Mouse (Mus musculus): ENCODE measurements around the gene Mfap3. TPM values are rescaled to one million over a fixed set of nuclear protein-coding genes. Genes with fewer than 3 reads are reported as not detected.

Gene Mfap3
- polyA plus RNA-seq, 1 experiment from 2014 or later: 12.4 TPM

GRCm38 (mm10) chr11:57497701-57498100 lies 20.8 kb upstream of the Mfap3 start:
- 72% methylated on average over 3 of the region's 3 CpGs for WGBS (ENCODE audit: insufficient replicate concordance)
- ATAC-seq (ENCODE audit: low read depth): no peak
- no peak overlapping the region for H3K4me3 ChIP-seq (ENCODE audit: low read depth, low read length)
- H3K27ac ChIP-seq (ENCODE audit: low read length): no peak overlapping the region
- H3K9me3 ChIP-seq (replicated peaks; ENCODE audit: control insufficient read depth, low read length): no peaks in the 10 kb centered on the region
- peaks cover 9% of the 10 kb centered on the region for H3K36me3 ChIP-seq (ENCODE audit: control insufficient read depth, insufficient read depth)
- H3K9ac ChIP-seq (ENCODE audit: low read depth, low read length): no peak overlapping the region
- H3K4me2 ChIP-seq (ENCODE audit: low read depth, low read length): no peak overlapping the region
- peaks cover 2% of the 10 kb centered on the region; the same call in 1 of the 2 replicates for H3K4me1 ChIP-seq (ENCODE audit: control insufficient read depth, low read depth, low read length)
- no peaks in the 10 kb centered on the region for H3K27me3 ChIP-seq (ENCODE audit: control insufficient read depth, insufficient read depth, low read depth, low read length)

GRCm38 (mm10) chr11:57498215-57498614 lies 20.2 kb upstream of the Mfap3 start:
- no peaks in the 10 kb centered on the region for H3K27me3 ChIP-seq (ENCODE audit: control insufficient read depth, insufficient read depth, low read depth, low read length)
- peaks cover 9% of the 10 kb centered on the region for H3K36me3 ChIP-seq (ENCODE audit: control insufficient read depth, insufficient read depth)
- no peak overlapping the region for H3K27ac ChIP-seq (ENCODE audit: low read length)
- no peak overlapping the region for H3K4me3 ChIP-seq (ENCODE audit: low read depth, low read length)
- WGBS (ENCODE audit: insufficient replicate concordance): 82% methylated on average over 5 of the region's 5 CpGs
- H3K9ac ChIP-seq (ENCODE audit: low read depth, low read length): no peak overlapping the region
- H3K4me2 ChIP-seq (ENCODE audit: low read depth, low read length): no peak overlapping the region
- H3K4me1 ChIP-seq (ENCODE audit: control insufficient read depth, low read depth, low read length): peaks cover 2% of the 10 kb centered on the region; the same call in 1 of the 2 replicates
- H3K9me3 ChIP-seq (replicated peaks; ENCODE audit: control insufficient read depth, low read length): no peaks in the 10 kb centered on the region
- ATAC-seq (ENCODE audit: low read depth): no peak

- no peaks in the 10 kb centered on the region for H3K9me3 ChIP-seq (replicated peaks; ENCODE audit: control insufficient read depth, low read length)
- no peaks in the 10 kb centered on the region for H3K27me3 ChIP-seq (ENCODE audit: control insufficient read depth, insufficient read depth, low read depth, low read length)
- no peak overlapping the region for H3K27ac ChIP-seq (ENCODE audit: low read length)
- no peak overlapping the region for H3K4me2 ChIP-seq (ENCODE audit: low read depth, low read length)
- no peak for ATAC-seq (ENCODE audit: low read depth)
- H3K4me3 ChIP-seq (ENCODE audit: low read depth, low read length): no peak overlapping the region
- H3K4me1 ChIP-seq (ENCODE audit: control insufficient read depth, low read depth, low read length): peaks cover 2% of the 10 kb centered on the region; the same call in 1 of the 2 replicates
- WGBS (ENCODE audit: insufficient replicate concordance): 85% methylated on average over 5 of the region's 5 CpGs
- no peak overlapping the region for H3K9ac ChIP-seq (ENCODE audit: low read depth, low read length)
- peaks cover 10% of the 10 kb centered on the region for H3K36me3 ChIP-seq (ENCODE audit: control insufficient read depth, insufficient read depth)
These were observed 15.3 kb upstream of the Mfap3 start for GRCm38 (mm10) chr11:57503155-57503554.

- H3K27ac ChIP-seq (ENCODE audit: low read length): no peak overlapping the region
- no peak overlapping the region for H3K4me3 ChIP-seq (ENCODE audit: low read depth, low read length)
- no peaks in the 10 kb centered on the region for H3K4me1 ChIP-seq (ENCODE audit: control insufficient read depth, low read depth, low read length)
- no peak overlapping the region for H3K9ac ChIP-seq (ENCODE audit: low read depth, low read length)
- H3K9me3 ChIP-seq (replicated peaks; ENCODE audit: control insufficient read depth, low read length): no peaks in the 10 kb centered on the region
- no peak overlapping the region for H3K4me2 ChIP-seq (ENCODE audit: low read depth, low read length)
- H3K27me3 ChIP-seq (ENCODE audit: control insufficient read depth, insufficient read depth, low read depth, low read length): no peaks in the 10 kb centered on the region
- no peak for ATAC-seq (ENCODE audit: low read depth)
- WGBS (ENCODE audit: insufficient replicate concordance): 76% methylated on average over 6 of the region's 6 CpGs
- peaks cover 11% of the 10 kb centered on the region for H3K36me3 ChIP-seq (ENCODE audit: control insufficient read depth, insufficient read depth)
These were observed 11.6 kb upstream of the Mfap3 start for GRCm38 (mm10) chr11:57506899-57507298.

GRCm38 (mm10) chr11:57515218-57515617 lies 3.2 kb upstream of the Mfap3 start:
- H3K9me3 ChIP-seq (replicated peaks; ENCODE audit: control insufficient read depth, low read length): no peaks in the 10 kb centered on the region
- WGBS (ENCODE audit: insufficient replicate concordance): 78% methylated on average over 5 of the region's 5 CpGs

GRCm38 (mm10) chr11:57516946-57517441 lies 1.5 kb upstream of the Mfap3 start:
- H3K4me3 ChIP-seq (ENCODE audit: low read depth, low read length): no peak overlapping the region
- H3K4me1 ChIP-seq (ENCODE audit: control insufficient read depth, low read depth, low read length): peaks cover 10% of the 10 kb centered on the region
- no peak for ATAC-seq (ENCODE audit: low read depth)
- H3K4me2 ChIP-seq (ENCODE audit: low read depth, low read length): no peak overlapping the region
- H3K27me3 ChIP-seq (ENCODE audit: control insufficient read depth, insufficient read depth, low read depth, low read length): no peaks in the 10 kb centered on the region
- no peaks in the 10 kb centered on the region for H3K9me3 ChIP-seq (replicated peaks; ENCODE audit: control insufficient read depth, low read length)
- H3K27ac ChIP-seq (ENCODE audit: low read length): no peak overlapping the region
- H3K9ac ChIP-seq (ENCODE audit: low read depth, low read length): no peak overlapping the region
- peaks cover 7% of the 10 kb centered on the region for H3K36me3 ChIP-seq (ENCODE audit: control insufficient read depth, insufficient read depth)
- 54% methylated on average over 5 of the region's 5 CpGs for WGBS (ENCODE audit: insufficient replicate concordance)

More at GRCm38 (mm10) chr11:57515218-57515617, 3.2 kb upstream of the Mfap3 start:
- Histone ChIP-seq H3K4me3 (ENCODE audit: low read depth, low read length) (no peak overlapping the region), H3K36me3 (ENCODE audit: control insufficient read depth, insufficient read depth) (peaks cover 7% of the 10 kb centered on the region), H3K27me3 (ENCODE audit: control insufficient read depth, insufficient read depth, low read depth, low read length) (no peaks in the 10 kb centered on the region), H3K9ac (ENCODE audit: low read depth, low read length) (no peak overlapping the region), H3K4me2 (ENCODE audit: low read depth, low read length) (no peak overlapping the region), H3K4me1 (ENCODE audit: control insufficient read depth, low read depth, low read length) (peaks cover 10% of the 10 kb centered on the region), H3K27ac (ENCODE audit: low read length) (no peak overlapping the region)
- no peak for ATAC-seq (ENCODE audit: low read depth)

- H3K4me3 ChIP-seq (ENCODE audit: low read depth, low read length): peak overlapping the region; percentile 89
- WGBS (ENCODE audit: insufficient replicate concordance): 0% methylated on average over 15 of the region's 16 CpGs
- peak overlapping the region; percentile 75 for H3K27ac ChIP-seq (ENCODE audit: low read length)
These were observed 286 bp downstream of the Mfap3 start for GRCm38 (mm10) chr11:57518751-57519148.

GRCm38 (mm10) chr11:57519304-57519703 lies 840 bp downstream of the Mfap3 start:
- ATAC-seq (ENCODE audit: low read depth): no peak
- Histone ChIP-seq H3K9me3 (replicated peaks; ENCODE audit: control insufficient read depth, low read length) (no peaks in the 10 kb centered on the region), H3K4me1 (ENCODE audit: control insufficient read depth, low read depth, low read length) (peaks cover 10% of the 10 kb centered on the region), H3K4me3 (ENCODE audit: low read depth, low read length) (peak overlapping the region; percentile 89), H3K27me3 (ENCODE audit: control insufficient read depth, insufficient read depth, low read depth, low read length) (no peaks in the 10 kb centered on the region), H3K9ac (ENCODE audit: low read depth, low read length) (peak overlapping the region; percentile 88), H3K36me3 (ENCODE audit: control insufficient read depth, insufficient read depth) (no peaks in the 10 kb centered on the region), H3K4me2 (ENCODE audit: low read depth, low read length) (peak overlapping the region; percentile 65), H3K27ac (ENCODE audit: low read length) (no peak overlapping the region)
- WGBS (ENCODE audit: insufficient replicate concordance): 62% methylated on average over 5 of the region's 5 CpGs

More at GRCm38 (mm10) chr11:57518751-57519148, 286 bp downstream of the Mfap3 start:
- Histone ChIP-seq H3K9ac (ENCODE audit: low read depth, low read length) (peak overlapping the region; percentile 88), H3K9me3 (replicated peaks; ENCODE audit: control insufficient read depth, low read length) (no peaks in the 10 kb centered on the region), H3K36me3 (ENCODE audit: control insufficient read depth, insufficient read depth) (no peaks in the 10 kb centered on the region), H3K4me2 (ENCODE audit: low read depth, low read length) (peak overlapping the region; percentile 65), H3K4me1 (ENCODE audit: control insufficient read depth, low read depth, low read length) (peaks cover 10% of the 10 kb centered on the region), H3K27me3 (ENCODE audit: control insufficient read depth, insufficient read depth, low read depth, low read length) (no peaks in the 10 kb centered on the region)
- peak; percentile 28 for ATAC-seq (ENCODE audit: low read depth)

GRCm38 (mm10) chr11:57521206-57521605 lies 2.7 kb downstream of the Mfap3 start:
- no peak for ATAC-seq (ENCODE audit: low read depth)
- 91% methylated on average over 3 of the region's 3 CpGs for WGBS (ENCODE audit: insufficient replicate concordance)

More at GRCm38 (mm10) chr11:57521206-57521605, 2.7 kb downstream of the Mfap3 start:
- Histone ChIP-seq H3K27me3 (ENCODE audit: control insufficient read depth, insufficient read depth, low read depth, low read length) (no peaks in the 10 kb centered on the region), H3K9ac (ENCODE audit: low read depth, low read length) (no peak overlapping the region), H3K4me3 (ENCODE audit: low read depth, low read length) (no peak overlapping the region), H3K4me1 (ENCODE audit: control insufficient read depth, low read depth, low read length) (peaks cover 10% of the 10 kb centered on the region), H3K36me3 (ENCODE audit: control insufficient read depth, insufficient read depth) (no peaks in the 10 kb centered on the region), H3K27ac (ENCODE audit: low read length) (no peak overlapping the region), H3K4me2 (ENCODE audit: low read depth, low read length) (no peak overlapping the region), H3K9me3 (replicated peaks; ENCODE audit: control insufficient read depth, low read length) (no peaks in the 10 kb centered on the region)

Data from liver, embryonic 16.5 days (tissue).